In the genomic region with DNA sequence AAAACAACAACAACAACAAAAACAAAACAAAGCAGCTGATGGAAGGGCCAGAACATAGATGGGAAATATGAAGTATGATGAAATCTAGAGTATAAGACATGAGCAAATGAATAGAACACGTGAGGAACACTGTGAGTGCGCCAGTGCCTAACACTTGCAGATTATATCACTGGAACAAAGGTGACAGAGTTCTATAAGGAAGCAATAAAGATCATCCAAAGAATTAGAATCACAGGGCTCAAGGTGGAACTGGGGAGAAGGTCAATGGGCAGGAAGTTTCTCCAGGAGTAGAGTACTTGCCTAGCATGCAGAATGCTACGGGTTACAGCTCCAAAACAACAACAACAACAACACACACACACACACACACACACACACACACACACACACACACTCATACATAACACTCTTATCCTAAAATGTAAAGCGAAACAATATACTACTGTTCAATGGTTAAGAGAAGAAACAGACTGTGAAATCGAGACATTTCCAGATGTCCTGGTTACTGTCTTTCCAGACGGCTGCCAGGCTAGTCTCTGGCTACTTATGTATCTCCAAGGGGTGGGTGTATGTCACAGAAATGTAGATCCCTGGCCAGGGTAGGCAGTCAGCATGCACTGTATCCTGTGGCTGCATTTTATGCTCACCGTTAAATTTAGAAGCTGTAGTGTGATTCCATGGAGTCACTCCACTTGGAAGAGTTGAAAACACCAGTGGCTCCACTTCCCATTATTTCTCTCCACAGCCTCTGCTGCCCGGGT, we compare ENCODE assay signal across 16 mouse cellular contexts.
"Had no signal": no experiment of that assay in that cellular context is flagged by ENCODE, and none has a peak within 500 bp of the region (broad histone marks: within the 10 kb centered on the region; RNA-seq: fewer than 3 reads in every experiment).

No protein-coding gene starts in this region.

- H3K4me3 ChIP-seq: layer of hippocampus, adult 2 months; limb, embryonic 15.5 days; midbrain, embryonic 12.5 days had no signal

- H3K27ac ChIP-seq: layer of hippocampus, adult 2 months; limb, embryonic 15.5 days; liver, embryonic 14.5 days; macrophage; midbrain, embryonic 12.5 days had no signal

- ATAC-seq: liver, postnatal 0 days; lung, postnatal 0 days; midbrain, embryonic 16.5 days had no signal

- DNase-seq: kidney, postnatal 14 days; kidney, postnatal 4 days; layer of hippocampus, adult 9-11 months; liver, postnatal 0 days; lung, embryonic 14.5 days; thymus, adult 2 months; thymus, postnatal 14 days; thymus, postnatal 4 days had no signal

- H3K9me3 ChIP-seq: limb, embryonic 15.5 days; midbrain, embryonic 12.5 days had no signal

- H3K4me1 ChIP-seq: limb, embryonic 15.5 days; midbrain, embryonic 12.5 days had no signal

- H3K36me3 ChIP-seq: limb, embryonic 15.5 days; midbrain, embryonic 12.5 days had no signal

- H3K4me2 ChIP-seq: limb, embryonic 15.5 days; liver, embryonic 11.5 days; lung, embryonic 14.5 days; midbrain, embryonic 12.5 days had no signal

- H3K9ac ChIP-seq: limb, embryonic 15.5 days; liver, embryonic 14.5 days; liver, postnatal 0 days; lung, embryonic 14.5 days; midbrain, embryonic 12.5 days had no signal

- H3K27me3 ChIP-seq: limb, embryonic 15.5 days; midbrain, embryonic 12.5 days had no signal
